Mouse (Mus musculus) heart, embryonic 10.5 days (tissue): Measurements from ENCODE around the gene Ncor2. TPM values are rescaled to one million over a fixed set of nuclear protein-coding genes. Genes with fewer than 3 reads are reported as not detected.

Experiments used
- DNase-seq: peaks from one replicate; pipeline ENCODE4 v3.0.0-alpha.2; 2017; ENCODE audit warnings: low spot score
- H3K27ac ChIP-seq: fragments of 300-500 bp; sonication (generic); 2 replicates; pipeline ENCODE4 v1.5.1; 2016; ENCODE audit warnings: mild to moderate bottlenecking
- H3K27me3 ChIP-seq: fragments of 300-500 bp; sonication (generic); 2 replicates; pipeline ENCODE4 v1.6.1; 2016; ENCODE audit warnings: mild to moderate bottlenecking; ENCODE audit not compliant: poor library complexity, insufficient read depth, severe bottlenecking
- H3K36me3 ChIP-seq: fragments of 300-500 bp; sonication (generic); 2 replicates; pipeline ENCODE4 v1.6.1; 2016; ENCODE audit warnings: mild to moderate bottlenecking, moderate library complexity
- H3K4me1 ChIP-seq: fragments of 300-500 bp; sonication (generic); 2 replicates; pipeline ENCODE4 v1.6.1; 2016; ENCODE audit warnings: mild to moderate bottlenecking
- H3K4me3 ChIP-seq: fragments of 300-500 bp; sonication (generic); 2 replicates; pipeline ENCODE4 v1.5.1; 2016; ENCODE audit warnings: mild to moderate bottlenecking, moderate library complexity
- H3K9me3 ChIP-seq: fragments of 300-500 bp; sonication (generic); 2 replicates; pipeline ENCODE4 v1.6.1; 2016; ENCODE audit warnings: mild to moderate bottlenecking, moderate library complexity
- WGBS: fragments of 180-500 bp; shearing (Covaris S2); methylation state at CpG from one replicate; pipeline ENCODE4 v1.1.7; 2016; 5-methylcytosine and 5-hydroxymethylcytosine counted together
- polyA plus RNA-seq: library from polyadenylated mRNA; unstranded; fragments of >200 nt; fragmentation: Nextera tagmentation; extraction: Ambion mirVana; gene quantifications from 2 replicates; pipeline ENCODE4 v1.2.1, GENCODE M21; 2016

The Ncor2 gene
- polyA plus RNA-seq, 1 experiment from 2014 or later, result 23.3 TPM

DNA sequence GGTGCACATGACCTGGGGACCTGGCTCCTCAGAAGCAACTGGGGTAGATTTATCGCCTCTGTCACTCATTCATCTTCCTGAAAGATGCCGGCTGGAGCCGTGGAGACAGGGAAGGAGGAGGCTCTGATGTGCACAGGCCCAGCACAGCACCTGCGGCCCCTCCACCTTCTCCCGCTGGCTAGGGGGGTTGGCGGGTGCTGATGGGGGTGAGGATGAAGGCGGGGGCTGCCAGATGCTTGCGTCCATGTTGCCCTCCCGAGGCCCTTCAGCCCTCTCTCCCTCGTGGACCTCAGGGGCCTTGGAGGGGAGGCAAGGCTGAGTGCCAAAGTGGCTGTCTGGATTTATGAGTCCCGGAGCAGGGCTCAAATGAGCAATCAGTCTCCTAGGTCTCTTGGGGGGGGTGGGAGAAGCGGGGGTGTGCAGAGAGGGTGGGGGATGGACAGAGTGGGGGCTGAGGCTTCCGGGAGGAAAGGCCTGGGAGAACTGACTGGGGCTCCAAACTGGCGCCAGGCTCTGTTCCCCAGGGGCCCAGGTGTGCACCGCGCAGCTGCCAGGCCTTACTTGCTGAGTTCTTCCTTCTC is 110.6 kb downstream of the Ncor2 start:
- H3K4me1 ChIP-seq, result peaks cover 47% of the 10 kb centered on the region
- peaks cover 69% of the 10 kb centered on the region for H3K36me3 ChIP-seq
- 73% methylated on average over 16 of the region's 16 CpGs for whole genome bisulfite sequencing

DNA sequence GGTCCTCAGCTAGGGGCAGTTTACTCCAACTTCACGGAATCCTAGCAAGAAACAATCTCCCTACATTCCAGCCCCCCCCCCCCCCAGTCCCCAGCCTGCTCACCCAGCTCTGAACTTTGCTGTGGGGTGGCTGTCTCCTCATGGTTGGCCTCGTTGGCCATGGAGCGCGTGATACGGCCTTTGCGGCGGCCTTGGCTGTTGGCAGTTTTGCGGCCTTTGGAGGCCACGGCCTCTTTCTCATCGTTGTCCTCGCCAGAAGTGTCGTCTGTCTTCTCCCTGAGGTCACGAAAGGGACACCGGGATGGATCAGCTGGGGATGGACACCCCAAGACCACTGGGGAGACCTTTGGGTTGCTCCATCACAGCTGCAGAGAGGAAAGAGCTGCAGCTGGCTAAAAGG is 111.3 kb downstream of the Ncor2 start:
- Histone ChIP-seq H3K4me1 (peaks cover 46% of the 10 kb centered on the region), H3K27me3 (no peaks in the 10 kb centered on the region), H3K27ac (no peak overlapping the region), H3K4me3 (no peak overlapping the region), H3K9me3 (no peaks in the 10 kb centered on the region), H3K36me3 (peaks cover 68% of the 10 kb centered on the region)
- WGBS, result 87% methylated on average over 14 of the region's 14 CpGs
- no peak for DNase-seq

More for the DNA sequence above, 110.6 kb downstream of the Ncor2 start:
- no peaks in the 10 kb centered on the region for H3K27me3 ChIP-seq
- H3K9me3 ChIP-seq, result no peaks in the 10 kb centered on the region
- no peak for DNase-seq
- no peak overlapping the region for H3K4me3 ChIP-seq
- 0 out of 2 replicates have a peak overlapping the region, but pooled peaks have one; percentile 44 for H3K27ac ChIP-seq

DNA sequence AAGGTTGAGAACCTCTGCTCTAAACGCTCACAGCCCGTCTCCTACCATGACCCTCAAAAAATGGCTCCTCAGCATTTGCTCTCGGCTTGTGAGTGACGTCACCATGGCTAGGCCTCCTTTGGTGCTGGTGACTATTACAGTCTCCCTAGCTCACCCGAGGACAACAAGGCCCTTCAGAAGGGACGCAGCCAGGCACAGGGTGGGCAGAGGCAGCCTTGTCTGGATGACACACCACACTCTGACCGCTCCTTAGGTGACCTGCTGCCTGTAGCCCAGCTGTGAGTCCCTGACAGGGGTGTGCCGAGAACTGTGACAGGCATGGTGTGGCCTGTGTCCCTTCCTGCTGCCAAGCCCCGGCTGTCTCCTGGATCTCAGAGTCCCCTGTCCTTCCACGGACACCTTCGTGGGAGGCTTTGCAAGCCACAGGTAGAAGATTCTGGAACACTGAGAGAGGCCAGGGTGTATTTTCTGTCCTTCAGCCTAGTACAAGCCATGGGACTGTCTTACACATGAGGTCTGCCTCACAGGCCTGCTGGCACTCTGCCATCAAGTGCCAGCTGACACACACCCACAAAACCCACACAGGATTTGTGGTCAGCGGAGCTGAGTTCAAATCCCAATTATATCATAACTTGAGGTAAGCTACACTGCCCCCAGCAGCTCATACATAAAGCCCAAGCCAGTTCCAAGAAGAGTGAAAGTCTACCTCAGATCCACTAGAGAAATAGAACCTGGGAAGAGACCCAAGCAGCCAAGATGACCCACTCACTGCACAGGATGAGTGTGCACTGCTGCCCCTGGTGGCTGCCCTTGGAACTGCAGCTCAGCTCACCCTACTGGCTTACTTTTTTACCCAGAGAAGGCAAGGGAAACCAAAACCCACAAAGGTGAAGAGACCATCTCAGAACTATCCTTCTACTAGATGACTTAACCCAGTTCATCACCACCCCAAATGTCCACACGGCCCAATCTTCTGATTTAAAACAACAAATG is 112.2 kb downstream of the Ncor2 start:
- Histone ChIP-seq H3K27me3 (no peaks in the 10 kb centered on the region), H3K4me1 (peaks cover 42% of the 10 kb centered on the region), H3K9me3 (no peaks in the 10 kb centered on the region), H3K36me3 (peaks cover 68% of the 10 kb centered on the region), H3K27ac (no peak overlapping the region), H3K4me3 (no peak overlapping the region)
- no peak for DNase-seq
- 88% methylated on average over 13 of the region's 13 CpGs for WGBS

DNA sequence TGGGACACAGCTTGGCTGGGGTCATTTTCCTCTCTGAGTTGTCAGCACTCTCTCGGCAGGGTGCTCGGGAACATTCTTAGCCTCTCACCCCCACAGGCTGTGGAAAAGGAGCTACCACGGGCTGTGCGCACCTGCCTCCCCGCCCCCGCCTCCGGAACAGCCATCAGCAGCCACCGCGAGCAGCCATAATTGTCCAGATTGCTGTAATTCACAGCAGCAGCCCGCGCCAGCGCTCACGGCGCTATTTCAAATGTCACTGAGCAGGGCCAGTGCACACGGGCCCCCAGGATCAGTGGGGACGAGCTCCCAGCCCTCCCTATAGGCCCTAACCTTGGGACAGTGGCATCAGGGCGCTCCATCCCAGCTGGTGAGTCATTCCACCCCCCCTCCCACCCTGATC is 116.0 kb downstream of the Ncor2 start:
- peaks cover 8% of the 10 kb centered on the region; the same call in 1 of the 2 replicates for H3K27me3 ChIP-seq
- H3K4me1 ChIP-seq, result peaks cover 51% of the 10 kb centered on the region
- H3K4me3 ChIP-seq, result no peak overlapping the region
- 73% methylated on average over 17 of the region's 17 CpGs for WGBS
- H3K9me3 ChIP-seq, result no peaks in the 10 kb centered on the region
- peaks cover 61% of the 10 kb centered on the region for H3K36me3 ChIP-seq
- H3K27ac ChIP-seq, result no peak overlapping the region
- DNase-seq, result no peak

DNA sequence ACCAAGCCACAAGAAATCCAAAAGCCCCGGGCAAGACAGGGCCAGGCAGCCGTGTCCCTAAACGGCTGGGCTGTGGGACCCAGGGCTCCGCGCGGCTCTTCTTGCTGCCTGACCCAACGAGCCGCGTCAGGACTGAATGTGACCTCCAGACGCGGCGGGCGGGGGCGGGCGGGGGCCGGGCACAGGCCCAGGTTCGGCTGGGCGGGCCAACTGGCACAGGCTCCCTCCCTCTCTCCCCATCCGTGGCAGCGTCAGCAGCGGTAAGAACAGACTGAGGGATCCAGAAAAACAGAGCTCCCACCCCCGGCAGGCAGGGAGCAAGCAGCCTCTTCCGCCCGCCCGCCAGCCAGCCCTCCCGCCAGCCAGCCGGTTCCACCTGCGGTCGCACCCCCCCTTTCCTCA is 120.8 kb downstream of the Ncor2 start:
- H3K4me1 ChIP-seq, result peaks cover 96% of the 10 kb centered on the region
- H3K27me3 ChIP-seq, result peaks cover 8% of the 10 kb centered on the region; the same call in 1 of the 2 replicates
- peak overlapping the region; percentile 83 for H3K27ac ChIP-seq
- peaks cover 42% of the 10 kb centered on the region for H3K36me3 ChIP-seq
- H3K4me3 ChIP-seq, result peak overlapping the region; percentile 57
- WGBS, result 3% methylated on average over 29 of the region's 29 CpGs
- no peaks in the 10 kb centered on the region for H3K9me3 ChIP-seq
- no peak for DNase-seq

DNA sequence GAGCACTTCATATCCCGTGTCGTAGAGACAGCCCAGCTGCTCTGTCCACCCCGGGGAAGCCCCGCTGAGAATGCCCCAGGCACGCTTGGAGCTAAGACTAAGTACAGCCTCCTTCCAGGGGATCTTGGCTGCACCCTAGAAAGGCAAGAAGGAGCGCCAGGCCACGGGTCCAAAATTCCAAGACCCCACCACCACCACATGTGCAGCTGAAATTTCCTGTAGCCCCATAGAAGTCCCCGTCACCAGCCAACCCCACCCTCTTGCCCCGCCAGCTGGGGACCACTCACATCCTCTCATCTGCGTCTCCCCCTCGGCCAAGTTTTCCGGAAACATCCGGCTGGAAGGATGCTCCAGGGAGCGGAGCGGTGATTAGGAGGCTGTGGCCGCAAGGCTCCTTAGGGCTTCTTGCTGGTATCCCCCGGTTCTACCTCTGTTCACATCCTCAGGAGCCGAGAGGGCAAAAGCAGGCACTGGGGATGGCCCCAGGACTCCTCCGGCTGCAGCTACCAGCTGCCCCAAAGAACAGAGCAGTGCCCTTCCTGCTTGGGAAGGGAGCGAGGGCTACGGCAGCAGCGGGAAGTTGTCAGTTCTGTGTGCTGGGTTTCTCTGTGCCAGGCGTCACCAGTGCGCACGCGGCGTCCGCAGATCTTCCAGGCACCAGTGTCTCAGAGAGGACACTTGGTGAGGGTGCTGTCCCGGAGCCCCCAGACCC is 121.3 kb downstream of the Ncor2 start:
- peak overlapping the region; percentile 83 for H3K27ac ChIP-seq
- H3K27me3 ChIP-seq, result peaks cover 8% of the 10 kb centered on the region; the same call in 1 of the 2 replicates
- peaks cover 40% of the 10 kb centered on the region for H3K36me3 ChIP-seq
- H3K9me3 ChIP-seq, result no peaks in the 10 kb centered on the region
- 9% methylated on average over 29 of the region's 29 CpGs for WGBS
- peak overlapping the region; percentile 57 for H3K4me3 ChIP-seq
- DNase-seq, result no peak
- H3K4me1 ChIP-seq, result peaks cover 96% of the 10 kb centered on the region

DNA sequence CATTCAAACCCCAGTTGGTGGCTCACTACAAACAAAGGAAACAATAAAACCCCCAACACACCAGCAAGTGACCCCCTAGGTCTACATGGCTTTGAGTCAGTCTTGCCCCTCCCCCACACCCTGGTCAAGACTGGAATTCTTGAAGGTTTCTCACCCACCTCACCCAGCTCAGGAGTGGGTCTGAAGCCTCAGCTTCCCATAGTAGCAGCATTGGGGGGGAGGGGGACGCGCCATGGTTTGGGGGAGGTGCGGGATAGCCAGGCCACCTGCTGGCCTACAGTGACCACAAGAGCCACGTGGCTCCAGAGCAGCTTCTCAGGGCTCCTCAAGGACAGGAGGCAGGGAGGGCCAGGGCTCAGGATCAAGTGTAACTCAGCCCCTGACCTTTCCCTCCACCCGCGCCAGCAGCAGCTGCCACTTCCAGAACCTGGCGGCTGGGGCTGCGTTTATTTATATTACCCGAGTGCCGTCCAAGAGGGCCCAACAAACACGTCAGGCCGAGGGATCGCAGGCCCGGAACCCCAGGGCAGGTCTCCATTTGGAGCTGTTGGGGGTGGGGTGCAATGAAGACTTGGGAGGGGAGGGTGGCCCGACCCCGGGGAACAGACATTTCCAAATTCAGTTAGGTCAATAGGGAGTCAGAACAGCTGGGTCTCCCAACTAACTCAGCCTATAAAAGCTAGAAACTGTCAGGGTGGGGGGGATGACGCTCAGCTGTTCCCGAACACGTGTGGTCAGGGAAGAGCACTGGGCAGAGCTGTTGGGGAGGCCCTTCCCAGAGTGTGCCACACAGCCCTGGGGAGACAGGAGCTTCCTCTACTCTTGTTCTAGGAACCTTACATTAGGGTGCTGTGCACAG is 122.1 kb downstream of the Ncor2 start:
- Histone ChIP-seq H3K27me3 (peaks cover 8% of the 10 kb centered on the region; the same call in 1 of the 2 replicates), H3K4me1 (peaks cover 100% of the 10 kb centered on the region), H3K27ac (peak overlapping the region; percentile 83), H3K36me3 (peaks cover 35% of the 10 kb centered on the region), H3K4me3 (peak overlapping the region; percentile 57), H3K9me3 (no peaks in the 10 kb centered on the region)
- 10% methylated on average over 19 of the region's 19 CpGs for WGBS
- DNase-seq, result no peak

DNA sequence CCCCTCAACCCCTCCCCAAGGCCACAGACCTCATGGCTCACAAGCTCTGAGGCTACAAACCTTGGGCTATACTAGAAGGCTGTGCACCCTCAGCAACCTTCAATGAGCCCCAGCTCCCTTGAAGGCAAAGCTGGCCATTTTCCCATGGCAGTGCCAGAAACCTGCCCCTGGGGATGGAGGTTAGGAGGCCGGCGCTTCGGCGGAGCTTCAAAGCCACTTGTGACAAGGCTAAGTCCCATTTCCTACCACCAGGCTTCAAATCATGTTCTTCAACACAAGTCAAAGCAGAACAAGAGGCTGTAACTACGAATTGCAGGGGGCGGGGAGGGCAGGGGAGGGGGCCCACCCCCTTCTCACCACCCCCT is 122.7 kb downstream of the Ncor2 start:
- Histone ChIP-seq H3K27ac (peak overlapping the region; percentile 83), H3K27me3 (peaks cover 8% of the 10 kb centered on the region; the same call in 1 of the 2 replicates), H3K4me3 (peak overlapping the region; percentile 57; the same call in 1 of the 2 replicates), H3K36me3 (peaks cover 35% of the 10 kb centered on the region), H3K4me1 (peaks cover 100% of the 10 kb centered on the region), H3K9me3 (no peaks in the 10 kb centered on the region)
- DNase-seq, result no peak
- 31% methylated on average over 6 of the region's 6 CpGs for WGBS

DNA sequence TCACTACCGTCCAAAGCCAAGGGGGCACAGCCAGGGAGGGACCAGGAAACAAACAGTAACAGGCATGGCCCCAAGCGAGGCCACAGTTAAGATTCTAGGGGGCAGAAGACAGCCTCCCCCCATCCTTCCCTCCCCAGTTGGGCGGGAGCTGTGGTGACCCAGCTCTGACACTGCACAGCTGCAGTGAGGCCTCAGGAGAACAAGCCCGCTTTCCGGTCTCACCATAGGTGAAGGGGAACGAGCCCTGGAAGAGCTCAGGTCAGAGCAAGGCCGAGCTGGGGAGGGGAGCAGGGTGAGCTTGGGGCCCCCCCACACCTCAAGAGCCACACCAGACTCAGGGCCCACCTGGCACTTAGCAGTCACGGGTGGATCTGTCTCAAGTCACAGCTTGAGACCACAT is 123.1 kb downstream of the Ncor2 start:
- Histone ChIP-seq H3K4me1 (peaks cover 100% of the 10 kb centered on the region), H3K27ac (peak overlapping the region; percentile 83), H3K36me3 (peaks cover 37% of the 10 kb centered on the region), H3K27me3 (peaks cover 8% of the 10 kb centered on the region; the same call in 1 of the 2 replicates), H3K4me3 (no peak overlapping the region), H3K9me3 (no peaks in the 10 kb centered on the region)
- DNase-seq, result no peak
- 63% methylated on average over 8 of the region's 8 CpGs for WGBS

DNA sequence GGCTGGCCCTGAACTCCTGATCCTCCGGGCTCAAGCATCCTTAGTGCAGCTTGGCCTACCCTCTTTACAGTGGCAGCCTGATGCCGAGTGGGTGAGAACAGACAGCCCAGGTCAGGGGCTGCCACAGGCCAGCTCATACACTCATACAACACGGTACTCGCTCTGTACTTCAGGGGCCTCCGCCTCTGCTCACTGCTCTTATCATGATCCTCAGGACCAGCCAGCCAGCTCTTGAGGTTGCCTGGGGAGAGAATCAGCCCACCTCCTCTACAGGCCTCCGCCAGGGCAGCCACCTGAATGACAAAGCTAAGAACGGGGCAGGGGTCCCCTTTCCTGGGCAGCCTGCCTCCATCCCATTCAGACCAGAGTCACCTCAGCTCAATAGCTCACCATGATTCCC is 125.4 kb downstream of the Ncor2 start:
- H3K27me3 ChIP-seq, result peaks cover under 1% of the 10 kb centered on the region; the same call in 1 of the 2 replicates
- H3K36me3 ChIP-seq, result peaks cover 52% of the 10 kb centered on the region
- H3K9me3 ChIP-seq, result no peaks in the 10 kb centered on the region
- peak; percentile 88 for DNase-seq
- peak overlapping the region; percentile 27; the same call in 1 of the 2 replicates for H3K4me3 ChIP-seq
- peak overlapping the region; percentile 74 for H3K27ac ChIP-seq
- peaks cover 100% of the 10 kb centered on the region for H3K4me1 ChIP-seq
- 45% methylated on average over 7 of the region's 7 CpGs for WGBS

DNA sequence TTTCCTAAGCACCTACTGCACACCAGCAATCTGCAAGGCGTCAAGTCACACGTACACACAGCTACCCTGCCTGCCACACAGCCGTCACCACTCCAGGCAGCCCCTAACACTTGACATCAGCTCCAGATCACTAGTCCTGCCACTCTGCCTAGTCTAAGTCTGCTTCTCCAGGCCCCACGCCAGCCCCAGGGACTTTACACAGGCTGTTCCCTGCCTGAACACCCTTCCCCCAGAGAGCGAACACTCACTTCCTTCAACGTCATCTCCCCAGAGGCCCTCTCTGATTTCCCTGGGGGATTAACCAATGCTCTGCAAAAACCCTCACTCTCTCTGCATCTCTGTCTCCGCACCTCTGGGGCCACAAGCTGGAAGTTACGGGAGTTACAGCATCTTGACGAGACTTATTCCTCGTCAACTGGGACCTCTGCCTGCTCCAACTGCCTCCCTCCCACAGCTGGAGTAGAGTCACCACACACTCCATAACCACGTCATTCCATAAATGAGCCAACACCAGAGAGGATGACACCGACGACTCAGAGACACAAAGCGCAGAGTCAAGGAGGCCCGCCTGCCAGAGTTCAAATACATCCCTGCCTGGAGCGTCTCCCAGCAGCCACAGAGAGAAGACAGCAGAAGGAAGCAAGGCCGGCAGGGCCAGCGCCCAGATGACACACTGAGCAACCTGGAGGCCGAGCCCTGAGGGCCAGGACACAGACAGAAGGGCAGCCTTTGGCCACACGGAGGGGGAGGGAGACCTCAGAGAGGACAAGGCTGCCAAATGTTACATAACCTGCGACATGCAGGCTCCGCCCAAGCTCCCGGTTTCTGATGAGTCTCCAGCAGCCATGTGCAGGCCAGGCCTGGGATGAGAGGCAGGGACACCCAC is 126.2 kb downstream of the Ncor2 start:
- WGBS, result 64% methylated on average over 23 of the region's 23 CpGs
- peaks cover 92% of the 10 kb centered on the region for H3K4me1 ChIP-seq

More for the DNA sequence above, 126.2 kb downstream of the Ncor2 start:
- DNase-seq, result peak; percentile 88
- H3K27me3 ChIP-seq, result no peaks in the 10 kb centered on the region
- peaks cover 60% of the 10 kb centered on the region for H3K36me3 ChIP-seq
- peak overlapping the region; percentile 74 for H3K27ac ChIP-seq
- H3K9me3 ChIP-seq, result no peaks in the 10 kb centered on the region
- H3K4me3 ChIP-seq, result peak overlapping the region; percentile 27; the same call in 1 of the 2 replicates
